Mouse (Mus musculus) CH12.LX (cell line): ENCODE measurements at regions not wholly inside any gene's neighbourhood (a gene's known extent, or its start where the extent isn't known, plus 50 kb on each side); places are given as distances from the start of the nearest gene placed in this dataset.

ENCODE experiments used
- DNase-seq: peaks from one replicate; pipeline ENCODE4 v3.0.0-alpha.2; 2013; ENCODE audit errors: extremely low read depth
- H3K27ac ChIP-seq: 2 replicates; pipeline ENCODE4 v1.5.1; 2012; ENCODE audit warnings: low read depth, mild to moderate bottlenecking, control low read depth, moderate library complexity; ENCODE audit not compliant: insufficient read depth
- H3K27me3 ChIP-seq: replicated peaks from 2 replicates; pipeline ENCODE3; 2012; ENCODE audit warnings: inconsistent platforms
- H3K36me3 ChIP-seq, 2 experiments: replicated peaks in 1 of 2; 2 replicates each; pipeline versions ENCODE3 to v1.6.1; 2012; ENCODE audit warnings: inconsistent platforms in 1 of 2, low read length in 1 of 2, mild to moderate bottlenecking in 1 of 2, mixed read lengths in 1 of 2, moderate library complexity in 1 of 2; ENCODE audit not compliant: control insufficient read depth in 1 of 2, insufficient read depth in 1 of 2
- H3K4me1 ChIP-seq, 2 experiments: 2 replicates each; pipeline ENCODE4 v1.6.1; 2012; ENCODE audit warnings: inconsistent platforms in 1 of 2, moderate library complexity in 1 of 2; ENCODE audit not compliant: insufficient read depth in 2 of 2, control insufficient read depth in 1 of 2
- H3K4me2 ChIP-seq: 2 replicates; pipeline ENCODE4 v1.6.1; 2012; ENCODE audit warnings: low read depth, mild to moderate bottlenecking, control low read depth; ENCODE audit not compliant: poor library complexity, insufficient read depth, severe bottlenecking
- H3K4me3 ChIP-seq, 3 experiments: fragments of 150-350 bp in 1 of 3; sonication (generic) in 1 of 3; replicated peaks in 1 of 3; 2 replicates each; pipeline versions ENCODE3 to v1.5.1; 2011 to 2012; ENCODE audit warnings: low read depth in 2 of 3, low read length in 2 of 3, mild to moderate bottlenecking in 2 of 3, moderate library complexity in 2 of 3, control low read depth in 1 of 3, improper control_type of control experiment in 1 of 3, inconsistent platforms in 1 of 3, mixed read lengths in 1 of 3; ENCODE audit not compliant: poor library complexity in 1 of 3
- H3K79me2 ChIP-seq: replicated peaks from 2 replicates; pipeline ENCODE4 v1.6.1; 2012; ENCODE audit warnings: mild to moderate bottlenecking, moderate library complexity; ENCODE audit not compliant: control insufficient read depth, poor library complexity, insufficient read depth, severe bottlenecking; ENCODE audit errors: extremely low read depth
- H3K9ac ChIP-seq: 2 replicates; pipeline ENCODE4 v1.6.1; 2012; ENCODE audit warnings: low read depth, mild to moderate bottlenecking, control low read depth, moderate library complexity; ENCODE audit not compliant: insufficient read depth
- H3K9me3 ChIP-seq: replicated peaks from 2 replicates; pipeline ENCODE3; 2012; ENCODE audit warnings: low read length, inconsistent platforms, mixed read lengths
- BHLHE40 ChIP-seq: IDR thresholded peaks from 2 replicates; pipeline ENCODE4 v1.6.1; 2011; ENCODE audit warnings: mild to moderate bottlenecking, low read depth, low read length, improper control_type of control experiment
- CHD1 ChIP-seq: IDR thresholded peaks from 2 replicates; pipeline ENCODE4 v1.6.1; 2012; ENCODE audit warnings: low read depth, low read length, improper control_type of control experiment, inconsistent platforms
- E2F4 ChIP-seq: IDR thresholded peaks from 2 replicates; pipeline ENCODE4 v1.6.1; 2011; ENCODE audit warnings: low read depth, low read length, improper control_type of control experiment; ENCODE audit not compliant: insufficient replicate concordance
- ELF1 ChIP-seq: IDR thresholded peaks from 2 replicates; pipeline ENCODE4 v1.6.1; 2014; ENCODE audit warnings: low read depth, mild to moderate bottlenecking, inconsistent platforms, low read length, improper control_type of control experiment
- EP300 ChIP-seq: IDR thresholded peaks from 2 replicates; pipeline ENCODE4 v1.6.1; 2011; ENCODE audit warnings: low read length, improper control_type of control experiment
- GABPA ChIP-seq: IDR thresholded peaks from 2 replicates; pipeline ENCODE4 v1.6.1; 2012; ENCODE audit warnings: low read depth, low read length, improper control_type of control experiment, inconsistent platforms; ENCODE audit not compliant: insufficient replicate concordance
- JUN ChIP-seq: IDR thresholded peaks from 2 replicates; pipeline ENCODE4 v1.6.1; 2011; ENCODE audit warnings: low read depth, mild to moderate bottlenecking, low read length, improper control_type of control experiment, moderate library complexity; ENCODE audit not compliant: insufficient read depth
- KAT2A ChIP-seq: IDR thresholded peaks from 2 replicates; pipeline ENCODE4 v1.6.1; 2012; ENCODE audit warnings: low read length, improper control_type of control experiment, inconsistent platforms; ENCODE audit not compliant: insufficient replicate concordance
- MAX ChIP-seq: IDR thresholded peaks from 2 replicates; pipeline ENCODE4 v1.6.1; 2011; ENCODE audit warnings: low read length, improper control_type of control experiment
- MAZ ChIP-seq: IDR thresholded peaks from 2 replicates; pipeline ENCODE4 v1.6.1; 2012; ENCODE audit warnings: low read depth, mild to moderate bottlenecking, inconsistent platforms, low read length, improper control_type of control experiment, moderate library complexity
- MEF2A ChIP-seq: IDR thresholded peaks from 2 replicates; pipeline ENCODE4 v1.6.1; 2014; ENCODE audit warnings: low read depth, mild to moderate bottlenecking, inconsistent platforms, low read length, improper control_type of control experiment, borderline replicate concordance
- MYC ChIP-seq: IDR thresholded peaks from 2 replicates; pipeline ENCODE4 v1.6.1; 2011; ENCODE audit warnings: low read depth, mild to moderate bottlenecking, improper control_type of control experiment, low read length
- NELFE ChIP-seq: IDR thresholded peaks from 2 replicates; pipeline ENCODE4 v1.6.1; 2011; ENCODE audit warnings: low read depth, low read length, improper control_type of control experiment
- POLR2AphosphoS2 ChIP-seq: IDR thresholded peaks from 2 replicates; pipeline ENCODE4 v1.6.1; 2011; ENCODE audit warnings: low read depth, low read length, improper control_type of control experiment
- RCOR1 ChIP-seq: conservative IDR thresholded peaks from 2 replicates; pipeline ENCODE4 v1.6.1; 2012; ENCODE audit warnings: low read depth, mild to moderate bottlenecking, inconsistent platforms, low read length, improper control_type of control experiment
- SIN3A ChIP-seq: IDR thresholded peaks from 2 replicates; pipeline ENCODE4 v1.6.1; 2012; ENCODE audit warnings: low read length, improper control_type of control experiment, inconsistent platforms
- TCF12 ChIP-seq: IDR thresholded peaks from 2 replicates; pipeline ENCODE4 v1.6.1; 2014; ENCODE audit warnings: low read depth, mild to moderate bottlenecking, inconsistent platforms, low read length, improper control_type of control experiment
- ZC3H11A ChIP-seq: IDR thresholded peaks from 2 replicates; pipeline ENCODE4 v1.6.1; 2012; ENCODE audit warnings: low read depth, mild to moderate bottlenecking, inconsistent platforms, low read length, improper control_type of control experiment
- ZKSCAN1 ChIP-seq: IDR thresholded peaks from 2 replicates; pipeline ENCODE4 v1.6.1; 2012; ENCODE audit warnings: low read depth, inconsistent platforms, low read length, improper control_type of control experiment, borderline replicate concordance
- ZMIZ1 ChIP-seq: IDR thresholded peaks from 2 replicates; pipeline ENCODE4 v1.6.1; 2012; ENCODE audit warnings: low read depth, mild to moderate bottlenecking, inconsistent platforms, low read length, improper control_type of control experiment
- ZNF384 ChIP-seq: IDR thresholded peaks from 2 replicates; pipeline ENCODE4 v1.6.1; 2012; ENCODE audit warnings: low read depth, low read length, improper control_type of control experiment, inconsistent platforms
- dilution Hi-C: fragments of 300-500 bp; cut with MboI; formaldehyde crosslinking; loops from 2 replicates; pipeline ENCODE4 v1.14.3; 2020; ENCODE audit warnings: low sequenced_read_pairs; ENCODE audit not compliant: extremely low pct_unique_long_range_greater_than_20kb, extremely low pct_ligation_motif_present
- in situ Hi-C: fragments of 300-500 bp; cut with MboI; formaldehyde crosslinking; loops from 3 replicates; pipeline ENCODE4 v1.14.3; 2019; ENCODE audit warnings: low sequenced_read_pairs, low pct_ligation_motif_present, low pct_unique_long_range_greater_than_20kb, mixed read lengths

DNA sequence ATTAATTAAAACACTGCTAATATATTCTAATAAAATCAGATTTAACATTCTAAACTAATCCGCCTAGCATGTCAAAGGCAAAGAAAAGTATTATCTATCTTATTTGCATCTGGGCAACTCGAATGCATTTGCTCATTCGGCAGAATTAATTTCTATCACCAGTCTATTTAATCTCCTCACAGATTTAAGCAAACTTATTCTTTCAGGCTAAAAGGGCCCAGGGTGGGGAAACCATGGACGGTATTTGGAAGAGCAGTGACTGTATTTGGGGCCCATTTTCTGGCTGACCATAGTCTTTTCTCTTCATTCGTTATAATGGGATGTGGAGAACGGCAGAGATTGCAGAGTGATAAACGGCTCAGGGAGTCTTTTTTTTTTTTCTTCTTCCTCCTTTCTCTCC lies 423.5 kb upstream of the Ubash3b start:
- H3K9me3 ChIP-seq = no peaks in the 10 kb centered on the region
- no peak overlapping the region for H3K9ac ChIP-seq
- TF ChIP-seq KAT2A = no peak
- TF ChIP-seq GABPA = no peak
- TF ChIP-seq POLR2AphosphoS2 = no peak
- TF ChIP-seq EP300 = no peak
- no peak for TF ChIP-seq TCF12
- no peak for TF ChIP-seq ZC3H11A
- no peak for TF ChIP-seq MAZ
- no peak for TF ChIP-seq ZKSCAN1
- TF ChIP-seq RCOR1 = no peak
- TF ChIP-seq ZNF384 = no peak
- no peak for TF ChIP-seq BHLHE40
- no peak for TF ChIP-seq SIN3A
- TF ChIP-seq MEF2A = no peak
- no peak for TF ChIP-seq ZMIZ1
- TF ChIP-seq E2F4 = no peak
- TF ChIP-seq ELF1 = no peak
- no peak for TF ChIP-seq MAX
- in situ Hi-C loops = no loop called here
- no peaks in the 10 kb centered on the region for H3K79me2 ChIP-seq
- dilution Hi-C loops = no loop called here
- no peak for DNase-seq
- peaks cover 0 to 6% of the 10 kb centered on the region in 2 experiments; a peak in 2 of 4 replicates for H3K4me1 ChIP-seq
- H3K27ac ChIP-seq = no peak overlapping the region
- no peak overlapping the region for H3K4me2 ChIP-seq
- H3K4me3 ChIP-seq = no peak overlapping the region
- no peaks in the 10 kb centered on the region for H3K27me3 ChIP-seq
- no peaks in the 10 kb centered on the region for H3K36me3 ChIP-seq

DNA sequence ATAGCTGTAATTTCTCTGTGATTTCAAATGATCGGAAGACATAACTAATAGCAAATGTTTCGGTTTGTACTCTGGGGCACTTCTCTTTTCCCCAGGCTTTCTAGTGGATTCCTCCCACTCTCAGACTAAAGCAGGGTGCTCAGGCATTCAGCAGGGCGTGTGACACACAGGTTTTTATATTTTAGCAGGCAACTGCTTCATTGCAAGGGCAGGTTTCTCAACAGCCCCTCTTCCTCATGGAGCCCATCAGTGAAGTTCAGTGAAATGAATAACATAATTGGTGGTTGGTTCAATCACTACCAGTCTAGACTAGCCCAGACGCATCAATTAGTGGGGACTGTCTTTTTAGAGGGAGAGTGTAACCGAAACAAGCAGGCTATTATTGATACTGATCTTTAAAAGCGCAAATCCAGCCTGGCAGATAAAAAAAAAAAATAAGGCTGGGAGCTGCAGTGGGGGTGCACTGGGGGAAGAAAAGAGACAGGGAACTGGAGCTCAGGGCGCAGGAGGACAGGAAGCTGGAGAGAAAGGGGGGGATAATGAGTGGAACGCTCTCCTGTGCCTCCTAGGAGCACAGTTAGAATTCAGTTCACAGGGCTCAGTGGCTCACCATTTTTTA lies 422.3 kb upstream of the Ubash3b start:
- H3K4me1 ChIP-seq = peaks cover 0 to 14% of the 10 kb centered on the region in 2 experiments; a peak in 2 of 4 replicates
- no peaks in the 10 kb centered on the region for H3K27me3 ChIP-seq
- TF ChIP-seq MYC = no peak
- TF ChIP-seq BHLHE40 = no peak
- TF ChIP-seq NELFE = no peak
- TF ChIP-seq GABPA = no peak
- TF ChIP-seq ZC3H11A = no peak
- no peak for TF ChIP-seq JUN
- no peak for TF ChIP-seq ZNF384
- TF ChIP-seq KAT2A = no peak
- no peak for TF ChIP-seq CHD1
- in situ Hi-C loops = no loop called here
- H3K79me2 ChIP-seq = no peaks in the 10 kb centered on the region
- no peak overlapping the region for H3K4me2 ChIP-seq
- H3K9me3 ChIP-seq = no peaks in the 10 kb centered on the region
- H3K9ac ChIP-seq = no peak overlapping the region
- H3K27ac ChIP-seq = no peak overlapping the region
- dilution Hi-C loops = no loop called here
- DNase-seq = no peak
- no peaks in the 10 kb centered on the region for H3K36me3 ChIP-seq
- no peak overlapping the region for H3K4me3 ChIP-seq
